Comparison of ENCODE assay signal across 1 mouse cellular context in genomic region chr15:102517631-102517975, GRCm38 (mm10).
A peak's percentile ranks its signal among the peaks of the same experiment; 100 is the strongest.
TF ChIP-seq lines count a peak whose summit lies in the region.

No protein-coding gene starts in this region.

TF ChIP-seq in CH12.LX, 34 proteins besides CTCF, POLR2A, EP300 and RAD21 (continued from another document):
- TF ChIP-seq ZMIZ1 (IDR thresholded peaks at IDR 0.05; ENCODE audit: low read depth, low read length) (peak; percentile 96), PAX5 (IDR thresholded peaks at IDR 0.05; ENCODE audit: low read length) (no peak), USF1 (IDR thresholded peaks at IDR 0.05; ENCODE audit: low read depth, low read length) (no peak), UBTF (IDR thresholded peaks at IDR 0.05; ENCODE audit: low read depth, low read length) (no peak), MEF2A (IDR thresholded peaks at IDR 0.05; ENCODE audit: borderline replicate concordance, low read depth, low read length) (no peak), HCFC1 (IDR thresholded peaks at IDR 0.05; ENCODE audit: low read depth, low read length) (no peak), IRF4 (IDR thresholded peaks at IDR 0.05; ENCODE audit: low read depth, low read length) (no peak), RCOR1 (conservative IDR thresholded peaks at IDR 0.05; ENCODE audit: low read depth, low read length) (no peak), MAX (IDR thresholded peaks at IDR 0.05; ENCODE audit: low read length) (0 out of 2 replicates have a peak, but pooled peaks have one; percentile 1), POLR2AphosphoS2 (IDR thresholded peaks at IDR 0.05; ENCODE audit: low read depth, low read length) (peak; percentile 94; the same call in 1 of the 2 replicates), USF2 (conservative IDR thresholded peaks at IDR 0.05; ENCODE audit: low read depth, low read length) (no peak), KAT2A (IDR thresholded peaks at IDR 0.05; ENCODE audit: insufficient replicate concordance, low read length) (no peak), NELFE (IDR thresholded peaks at IDR 0.05; ENCODE audit: low read depth, low read length) (peak; percentile 94), ETS1 (conservative IDR thresholded peaks at IDR 0.05; ENCODE audit: low read depth, low read length) (no peak), SIN3A (IDR thresholded peaks at IDR 0.05; ENCODE audit: low read length) (peak; percentile 70; the same call in 1 of the 2 replicates), MAZ (IDR thresholded peaks at IDR 0.05; ENCODE audit: low read depth, low read length) (peak; percentile 61; the same call in 1 of the 2 replicates), MXI1 (IDR thresholded peaks at IDR 0.05; ENCODE audit: low read depth, low read length) (no peak), MAFK (IDR thresholded peaks at IDR 0.05; ENCODE audit: insufficient replicate concordance, low read length) (no peak), ZNF384 (IDR thresholded peaks at IDR 0.05; ENCODE audit: low read depth, low read length) (no peak), ZC3H11A (IDR thresholded peaks at IDR 0.05; ENCODE audit: low read depth, low read length) (no peak), TCF12 (IDR thresholded peaks at IDR 0.05; ENCODE audit: low read depth, low read length) (peak; percentile 71), ZKSCAN1 (IDR thresholded peaks at IDR 0.05; ENCODE audit: borderline replicate concordance, low read depth, low read length) (no peak), JUN (IDR thresholded peaks at IDR 0.05; ENCODE audit: insufficient read depth, low read depth, low read length) (no peak), E2F4 (IDR thresholded peaks at IDR 0.05; ENCODE audit: insufficient replicate concordance, low read depth, low read length) (no peak), CHD2 (IDR thresholded peaks at IDR 0.05; ENCODE audit: low read length) (no peak)
